8 mouse cellular contexts compared by ENCODE assay signal in the genomic region with DNA sequence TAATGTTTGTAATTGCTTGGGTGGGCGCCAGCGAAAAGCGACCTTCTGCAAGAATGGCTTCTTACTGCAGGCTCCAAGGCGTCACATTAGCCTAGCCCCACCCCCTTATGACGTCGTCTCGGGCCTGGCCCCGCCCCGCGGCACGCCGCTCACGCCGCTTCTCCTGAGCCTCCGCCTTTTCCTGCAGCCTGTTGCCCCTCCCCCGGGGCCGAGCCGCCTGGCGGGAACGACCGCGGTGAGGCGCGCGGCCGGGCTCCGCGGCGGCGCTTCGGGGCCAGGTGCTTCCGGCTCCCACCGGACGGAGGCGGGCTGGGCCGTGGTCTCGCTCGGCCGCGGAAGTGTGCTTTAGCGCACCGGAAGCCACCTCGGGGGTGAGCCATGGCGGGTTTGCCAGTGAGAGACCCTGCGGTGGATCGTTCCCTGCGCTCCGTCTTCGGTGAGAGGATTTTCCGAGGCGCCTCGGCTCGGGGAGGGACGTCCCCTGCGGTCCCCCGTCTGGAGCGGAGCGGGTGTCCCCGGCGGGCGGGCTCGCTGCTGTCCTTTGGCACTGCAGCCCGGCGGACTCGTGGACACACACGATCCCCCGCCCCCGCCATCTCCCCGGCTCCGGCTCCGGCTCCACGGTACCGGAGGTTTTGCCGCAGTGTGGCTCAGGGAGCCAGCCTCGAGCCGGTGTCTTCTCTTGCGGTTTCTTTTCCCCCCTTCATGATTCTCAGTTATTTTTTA. TPM values are rescaled to one million over a fixed set of nuclear protein-coding genes. Genes with fewer than 3 reads are reported as not detected.
DNase-seq lines count a peak whose midpoint lies in the region; ATAC-seq lines count a peak whose summit lies in the region.

Cstf2 (plus strand) TSS at position 201 of the 726 bp plus-strand sequence.

- peak within 1 kb of the TSS; percentile 70 for H3K9ac ChIP-seq in intestine, embryonic 14.5 days (ENCODE audit: low read length)

- H3K4me1 ChIP-seq in intestine, embryonic 14.5 days (replicated peaks; ENCODE audit: control insufficient read depth, insufficient read depth, low read length): no peaks in the 10 kb centered on the region

- 19% methylated on average over 59 of the region's 77 CpGs for WGBS in intestine, embryonic 14.5 days

- peak; percentile 97 for ATAC-seq in intestine, embryonic 14.5 days (replicated peaks; ENCODE audit: low FRiP score, low TSS enrichment, low read depth)

- intact Hi-C loops in left cerebral cortex, postnatal 14 days (cut with DNase I): no loop called here

- peak; percentile 96 to 98 for DNase-seq in adrenal gland, adult (ENCODE audit: inconsistent age in 2 of 2, low spot score in 1 of 2)
- DNase-seq in embryo, embryonic 10.5 days (ENCODE audit: low spot score): peak; percentile 88
- peak; percentile 94 for DNase-seq in gastrocnemius, postnatal 25 days
- DNase-seq in intestine, embryonic 14.5 days (ENCODE audit: low spot score): peak; percentile 94
- DNase-seq in left cerebral cortex, postnatal 14 days (ENCODE audit: low spot score in 2 of 2): peak; percentile 92 to 96
- peak; percentile 93 for DNase-seq in mesoderm, embryonic 11.5 days (ENCODE audit: low read depth, low spot score)
- DNase-seq in right cerebral cortex, postnatal 36 days (ENCODE audit: low spot score in 2 of 2): peak; percentile 89 to 92
- DNase-seq in yolk sac, embryonic 10.5 days (ENCODE audit: low spot score): peak; percentile 93

- no peaks in the 10 kb centered on the region for H3K27me3 ChIP-seq in intestine, embryonic 14.5 days (replicated peaks; ENCODE audit: control insufficient read depth, insufficient read depth, low read length)

- no peaks in the 10 kb centered on the region for H3K9me3 ChIP-seq in intestine, embryonic 14.5 days (ENCODE audit: control insufficient read depth, low read length)

- H3K36me3 ChIP-seq in intestine, embryonic 14.5 days (ENCODE audit: control insufficient read depth, insufficient read depth, low read length): peaks cover 20% of the 10 kb centered on the region; the same call in 1 of the 2 replicates

- H3K4me2 ChIP-seq in intestine, embryonic 14.5 days (ENCODE audit: low read length): peak within 1 kb of the TSS; percentile 46

- H3K27ac ChIP-seq in intestine, embryonic 14.5 days (ENCODE audit: low read depth): peak within 1 kb of the TSS; percentile 83

- peak within 1 kb of the TSS; percentile 53 for H3K4me3 ChIP-seq in intestine, embryonic 14.5 days (ENCODE audit: low read depth, low read length)

RNA-seq across cellular contexts. Expression of gene Cstf2, which starts in this region (rescaled TPM):
- total RNA-seq in gastrocnemius, postnatal 25 days (2021): 1 to 10 TPM; 7.9 to 9.6 TPM
- polyA plus RNA-seq in intestine, embryonic 14.5 days (2014; fragmentation: Nextera tagmentation; extraction: Ambion mirVana): 50.9 and 53.5 TPM in 2 replicates
- total RNA-seq in left cerebral cortex, postnatal 14 days (2021): 100 to 1,000 TPM; 127 to 144 TPM

Comparison
In these comparisons a context has a peak if more than half of its experiments do, and no peak if none do; other contexts are left out.
1. Peak in every context shown above with its lines: DNase-seq, ATAC-seq, H3K4me3 ChIP-seq and H3K27ac ChIP-seq.
2. RNA of gene Cstf2 (total RNA-seq): 127 to 144 TPM in left cerebral cortex, postnatal 14 days; 7.9 to 9.6 TPM in gastrocnemius, postnatal 25 days; every median in the first group is over 10 times any median in the second.